Mouse (Mus musculus) heart, embryonic 16.5 days (tissue): ENCODE data around the gene Calcb. TPM values are rescaled to one million over a fixed set of nuclear protein-coding genes. Genes with fewer than 3 reads are reported as not detected.

Experiments
- ATAC-seq: fragments of 200-750 bp; cut with Nextera tagmentation; replicated peaks from 2 replicates; pipeline ENCODE4 v1.8.0; 2017; ENCODE audit warnings: moderate number of reproducible peaks; ENCODE audit not compliant: insufficient read depth, low FRiP score; ENCODE audit errors: extremely low read depth
- H3K27ac ChIP-seq: fragments of 300-500 bp; sonication (generic); 2 replicates; pipeline ENCODE4 v1.5.1; 2014; ENCODE audit warnings: mild to moderate bottlenecking, low read length, control low read depth, moderate library complexity
- H3K27me3 ChIP-seq: fragments of 300-500 bp; sonication (generic); 2 replicates; pipeline ENCODE4 v1.6.1; 2014; ENCODE audit warnings: low read length, mixed read lengths; ENCODE audit not compliant: control insufficient read depth, insufficient read depth
- H3K36me3 ChIP-seq: fragments of 300-500 bp; sonication (generic); 2 replicates; pipeline ENCODE4 v1.6.1; 2014; ENCODE audit not compliant: control insufficient read depth, insufficient read depth
- H3K4me1 ChIP-seq: fragments of 300-500 bp; sonication (generic); 2 replicates; pipeline ENCODE4 v1.6.1; 2014; ENCODE audit warnings: low read length, mixed read lengths; ENCODE audit not compliant: control insufficient read depth, insufficient read depth
- H3K4me2 ChIP-seq: fragments of 300-500 bp; sonication (generic); 2 replicates; pipeline ENCODE4 v1.6.1; 2014; ENCODE audit warnings: low read depth, mild to moderate bottlenecking, control low read depth, low read length
- H3K4me3 ChIP-seq: fragments of 300-500 bp; sonication (generic); 2 replicates; pipeline ENCODE4 v1.5.1; 2014; ENCODE audit warnings: mild to moderate bottlenecking, control low read depth, low read length
- H3K9ac ChIP-seq: fragments of 300-500 bp; sonication (generic); 2 replicates; pipeline ENCODE4 v1.6.1; 2014; ENCODE audit warnings: low read length, control low read depth
- H3K9me3 ChIP-seq: fragments of 300-500 bp; sonication (generic); replicated peaks from 2 replicates; pipeline ENCODE4 v1.6.1; 2016; ENCODE audit warnings: low read length; ENCODE audit not compliant: control insufficient read depth
- WGBS: fragments of 180-500 bp; shearing (Covaris S2); extraction: QIAGEN DNeasy Blood & Tissue Kit; methylation state at CpG from one replicate; pipeline ENCODE4 v1.1.7; 2014; 5-methylcytosine and 5-hydroxymethylcytosine counted together
- polyA plus RNA-seq: library from polyadenylated mRNA; unstranded; fragments of >200 nt; fragmentation: Nextera tagmentation; extraction: Ambion mirVana; gene quantifications from 2 replicates; pipeline ENCODE4 v1.2.1, GENCODE M21; 2015

Calcb gene
- 0.99 and 1.7 TPM in 2 replicates for polyA plus RNA-seq

DNA sequence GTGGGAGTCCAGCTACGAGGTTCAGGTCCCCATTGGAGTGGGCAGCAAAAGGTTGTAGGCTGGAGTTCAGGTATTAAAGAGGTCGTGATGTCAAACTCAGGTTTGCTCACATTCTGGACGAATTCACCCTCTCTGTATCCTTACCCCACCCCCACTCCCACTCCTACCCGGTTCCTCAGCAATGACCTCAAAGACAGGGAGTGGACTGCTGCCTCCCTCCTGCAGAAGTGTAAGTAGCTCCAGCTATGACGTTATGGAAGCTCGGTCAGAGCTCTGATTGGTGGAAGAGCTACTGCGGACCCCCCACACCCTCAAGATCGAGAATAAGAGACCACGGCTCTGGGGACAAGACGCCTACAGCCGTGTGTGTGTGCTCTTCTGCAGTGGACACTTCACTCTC, at the start of gene Calcb:
Calcb (plus strand) TSS at position 344 of the 400 bp plus-strand sequence.
- Histone ChIP-seq H3K4me2 (peak within 1 kb of the TSS; percentile 63), H3K27me3 (peaks cover 43% of the 10 kb centered on the region), H3K27ac (no peak within 1 kb of the TSS), H3K9me3 (peaks cover under 1% of the 10 kb centered on the region; the same call in 1 of the 2 replicates), H3K4me1 (peaks cover 11% of the 10 kb centered on the region), H3K9ac (peak within 1 kb of the TSS; percentile 8; the same call in 1 of the 2 replicates), H3K36me3 (no peaks in the 10 kb centered on the region), H3K4me3 (peak within 1 kb of the TSS; percentile 26)
- 8% methylated on average over 11 of the region's 11 CpGs for whole genome bisulfite sequencing
- no peak for ATAC-seq

DNA sequence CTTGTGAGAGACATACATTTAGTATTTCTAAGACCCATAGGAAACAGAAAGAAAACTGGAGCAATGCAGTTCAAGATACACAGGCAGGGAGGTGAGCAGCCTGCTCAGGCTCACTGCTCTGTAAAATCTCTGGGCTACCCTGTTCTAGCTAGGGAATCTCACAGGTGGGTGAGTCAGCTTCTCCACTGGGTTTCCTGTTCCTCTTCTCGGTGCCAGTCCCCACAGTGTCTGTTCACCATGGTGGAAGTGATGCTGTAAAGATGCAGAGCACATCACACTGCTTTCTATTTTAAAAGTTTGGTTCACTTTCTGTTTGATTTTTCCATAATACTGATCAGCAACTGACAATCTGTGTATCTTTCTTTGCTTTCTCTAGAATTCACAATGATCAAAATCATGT, 47.0 kb upstream of the Calcb start:
- no peak overlapping the region for H3K27ac ChIP-seq
- no peaks in the 10 kb centered on the region for H3K27me3 ChIP-seq
- no peak overlapping the region for H3K4me2 ChIP-seq
- 52% methylated on average over 1 of the region's 1 CpGs for WGBS
- H3K36me3 ChIP-seq, result no peaks in the 10 kb centered on the region
- H3K9me3 ChIP-seq, result no peaks in the 10 kb centered on the region
- H3K4me3 ChIP-seq, result no peak overlapping the region
- no peak for ATAC-seq
- no peaks in the 10 kb centered on the region for H3K4me1 ChIP-seq
- H3K9ac ChIP-seq, result no peak overlapping the region

DNA sequence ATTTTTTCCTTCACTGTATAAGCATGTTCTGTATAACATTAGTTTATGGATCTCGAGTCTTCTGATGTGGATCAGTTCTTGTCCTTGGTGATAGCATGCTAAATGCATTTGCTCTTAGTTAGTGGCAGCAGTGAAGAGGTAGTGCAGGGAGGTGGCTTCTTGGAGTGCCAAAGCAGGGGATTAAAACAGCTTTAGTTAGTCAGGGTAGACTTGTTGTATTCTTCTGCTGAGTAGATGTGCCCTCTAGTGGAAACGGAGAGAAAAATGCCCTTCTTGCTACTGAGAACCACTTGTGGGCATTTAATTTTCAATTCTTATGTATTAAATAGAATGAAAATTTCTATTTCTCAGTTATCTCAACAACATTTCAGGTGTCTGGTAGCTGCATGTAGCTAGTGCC, 45.7 kb upstream of the Calcb start:
- no peaks in the 10 kb centered on the region for H3K4me1 ChIP-seq
- WGBS, result 29% methylated on average over 2 of the region's 2 CpGs
- H3K36me3 ChIP-seq, result no peaks in the 10 kb centered on the region

DNA sequence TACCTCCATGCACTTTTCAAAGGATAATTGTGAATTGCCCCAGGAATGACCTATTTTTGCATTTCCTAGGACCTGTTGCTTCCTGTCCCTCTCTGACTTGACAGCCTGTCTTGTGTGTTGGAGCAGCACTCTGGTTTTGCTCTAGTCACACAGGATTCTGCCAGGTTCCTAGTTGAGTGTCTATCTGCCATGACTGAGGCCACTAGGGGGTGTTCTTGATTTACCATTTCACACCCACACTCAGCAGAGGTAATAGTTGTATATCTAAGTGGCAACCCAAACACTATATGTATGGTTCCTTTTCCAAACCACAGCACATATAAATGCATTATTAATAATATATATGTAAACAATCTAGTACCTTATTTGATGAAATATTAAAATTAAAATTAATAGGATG, 26.1 kb upstream of the Calcb start:
- Histone ChIP-seq H3K27me3 (no peaks in the 10 kb centered on the region), H3K4me3 (no peak overlapping the region), H3K36me3 (no peaks in the 10 kb centered on the region), H3K4me2 (no peak overlapping the region), H3K9ac (no peak overlapping the region), H3K27ac (no peak overlapping the region), H3K9me3 (no peaks in the 10 kb centered on the region), H3K4me1 (no peaks in the 10 kb centered on the region)
- ATAC-seq, result no peak

More for the DNA sequence above, 45.7 kb upstream of the Calcb start:
- no peaks in the 10 kb centered on the region for H3K9me3 ChIP-seq
- no peak overlapping the region for H3K27ac ChIP-seq
- ATAC-seq, result no peak
- no peak overlapping the region for H3K4me3 ChIP-seq
- no peak overlapping the region for H3K4me2 ChIP-seq
- H3K9ac ChIP-seq, result no peak overlapping the region
- no peaks in the 10 kb centered on the region for H3K27me3 ChIP-seq

DNA sequence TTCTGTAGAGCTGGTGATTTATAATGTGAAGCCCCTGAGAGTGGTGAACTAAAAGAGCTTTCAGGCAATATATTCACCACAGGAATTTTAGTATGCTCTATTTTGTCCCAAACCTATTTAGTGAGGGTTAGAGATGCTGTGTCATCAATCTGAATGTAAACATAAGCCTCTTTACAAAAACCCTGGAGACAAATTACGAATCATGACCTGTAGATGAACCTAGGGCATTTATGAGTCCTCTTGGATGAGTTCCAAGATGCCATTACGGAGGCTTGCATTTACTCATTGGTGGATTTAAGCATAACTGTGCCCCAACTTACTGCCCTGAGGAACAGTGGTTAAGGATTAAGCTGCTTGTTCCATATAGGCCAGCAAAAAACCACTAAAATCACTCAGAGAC, 17.6 kb upstream of the Calcb start:
- H3K9me3 ChIP-seq, result no peaks in the 10 kb centered on the region
- ATAC-seq, result no peak
- H3K4me2 ChIP-seq, result no peak overlapping the region
- H3K27me3 ChIP-seq, result no peaks in the 10 kb centered on the region; the same call in 1 of the 2 replicates
- no peak overlapping the region for H3K9ac ChIP-seq
- H3K36me3 ChIP-seq, result no peaks in the 10 kb centered on the region
- WGBS, result 33% methylated on average over 2 of the region's 2 CpGs
- no peaks in the 10 kb centered on the region for H3K4me1 ChIP-seq
- H3K4me3 ChIP-seq, result no peak overlapping the region
- H3K27ac ChIP-seq, result no peak overlapping the region

DNA sequence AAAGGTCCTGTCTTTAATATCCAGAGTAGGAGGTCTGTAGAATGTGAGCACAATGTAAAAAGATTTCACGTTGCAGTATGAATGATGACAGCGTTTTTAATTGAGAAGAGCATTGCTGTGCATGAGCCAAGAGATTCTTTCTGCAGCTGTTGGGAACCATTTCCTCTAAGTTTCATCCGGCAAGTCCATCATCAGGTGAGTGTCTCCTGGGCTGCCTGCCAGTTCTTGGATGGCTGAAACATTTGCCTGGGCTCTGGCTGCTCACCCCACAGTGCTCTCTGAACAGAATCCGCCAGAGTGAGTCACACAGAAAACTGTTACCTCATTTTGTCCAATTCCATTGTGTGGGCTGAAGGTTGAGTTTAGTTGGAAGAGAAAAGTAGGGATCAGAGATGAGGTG, 11.7 kb upstream of the Calcb start:
- WGBS, result 62% methylated on average over 4 of the region's 4 CpGs

DNA sequence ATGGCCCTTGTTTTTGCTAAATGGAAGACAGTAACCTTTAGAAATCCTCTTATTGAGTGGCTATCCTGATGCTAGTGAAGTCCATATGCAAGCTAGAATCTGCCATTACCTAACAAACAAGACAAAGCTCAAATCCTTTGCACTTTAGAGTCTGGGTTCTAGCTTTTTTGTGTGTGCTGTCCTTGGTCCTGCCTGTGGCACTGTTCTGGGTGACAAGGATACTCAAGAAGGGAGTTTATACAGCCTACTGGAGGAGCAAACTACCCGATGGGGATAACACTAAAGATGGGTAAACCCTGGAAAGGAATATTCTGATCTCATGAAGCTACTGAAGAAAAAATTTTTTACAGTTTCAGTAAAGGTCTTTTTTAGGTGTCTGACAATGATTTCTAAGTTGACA, 11.0 kb upstream of the Calcb start:
- H3K4me2 ChIP-seq, result no peak overlapping the region
- no peak overlapping the region for H3K27ac ChIP-seq
- H3K27me3 ChIP-seq, result no peaks in the 10 kb centered on the region; the same call in 1 of the 2 replicates
- WGBS, result 70% methylated on average over 1 of the region's 1 CpGs
- no peaks in the 10 kb centered on the region for H3K36me3 ChIP-seq
- no peaks in the 10 kb centered on the region for H3K4me1 ChIP-seq
- H3K9me3 ChIP-seq, result no peaks in the 10 kb centered on the region
- H3K9ac ChIP-seq, result no peak overlapping the region
- ATAC-seq, result no peak
- no peak overlapping the region for H3K4me3 ChIP-seq

More for the DNA sequence above, 11.7 kb upstream of the Calcb start:
- no peaks in the 10 kb centered on the region for H3K9me3 ChIP-seq
- H3K36me3 ChIP-seq, result no peaks in the 10 kb centered on the region
- H3K4me1 ChIP-seq, result no peaks in the 10 kb centered on the region
- no peak overlapping the region for H3K4me2 ChIP-seq
- no peak overlapping the region for H3K4me3 ChIP-seq
- no peak overlapping the region for H3K9ac ChIP-seq
- ATAC-seq, result no peak
- no peak overlapping the region for H3K27ac ChIP-seq
- no peaks in the 10 kb centered on the region; the same call in 1 of the 2 replicates for H3K27me3 ChIP-seq

DNA sequence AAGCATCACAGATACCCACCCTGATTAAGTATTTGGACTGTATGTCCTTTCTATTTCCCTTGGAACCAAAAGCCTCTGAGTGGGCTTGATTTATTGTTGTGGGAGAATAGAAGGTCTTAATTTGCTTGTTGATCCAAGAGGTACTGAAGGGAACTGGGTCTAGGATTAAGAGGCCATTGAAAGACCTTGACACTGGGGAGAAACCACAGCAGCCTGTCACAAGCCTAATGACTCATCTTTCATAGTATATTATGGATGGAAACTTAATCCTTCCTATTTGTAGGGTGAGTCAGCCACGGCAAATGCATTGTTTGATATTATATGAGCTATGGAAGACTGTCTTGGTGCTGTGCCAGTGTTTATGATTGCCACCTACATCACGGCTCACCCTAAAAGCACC, 8.0 kb upstream of the Calcb start:
- Histone ChIP-seq H3K36me3 (no peaks in the 10 kb centered on the region), H3K4me2 (no peak overlapping the region), H3K4me3 (no peak overlapping the region), H3K9me3 (peaks cover 2% of the 10 kb centered on the region; the same call in 1 of the 2 replicates), H3K9ac (no peak overlapping the region), H3K27me3 (no peaks in the 10 kb centered on the region), H3K4me1 (no peaks in the 10 kb centered on the region), H3K27ac (no peak overlapping the region)
- no peak for ATAC-seq
- 80% methylated on average over 2 of the region's 2 CpGs for WGBS

DNA sequence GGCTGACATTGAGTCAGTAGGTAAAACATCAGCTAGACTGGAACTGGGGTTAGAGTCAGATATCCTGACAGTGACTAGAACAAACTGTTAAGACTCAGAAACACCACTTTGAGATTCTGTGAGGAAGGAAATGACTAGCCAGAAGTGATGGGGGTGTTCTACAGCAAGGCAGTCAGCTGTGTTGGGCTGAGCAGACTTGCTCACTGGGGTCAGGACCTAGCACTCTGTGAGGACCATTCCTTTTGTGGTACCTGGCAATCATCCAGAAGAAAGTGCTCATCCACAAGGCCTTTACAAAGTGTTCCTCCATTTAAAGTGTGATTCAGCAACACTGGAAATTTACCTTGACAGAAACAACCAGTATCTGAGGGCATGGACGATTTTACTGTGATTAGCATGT, 5.9 kb upstream of the Calcb start:
- Histone ChIP-seq H3K4me1 (no peaks in the 10 kb centered on the region), H3K9me3 (peaks cover 2% of the 10 kb centered on the region; the same call in 1 of the 2 replicates), H3K27ac (no peak overlapping the region), H3K4me3 (no peak overlapping the region), H3K4me2 (no peak overlapping the region), H3K27me3 (peaks cover 11% of the 10 kb centered on the region), H3K36me3 (no peaks in the 10 kb centered on the region), H3K9ac (no peak overlapping the region)
- 62% methylated on average over 1 of the region's 1 CpGs for WGBS
- no peak for ATAC-seq
